Mouse (Mus musculus): Measurements from ENCODE around the gene Bend3. TPM values are rescaled to one million over a fixed set of nuclear protein-coding genes. Genes with fewer than 3 reads are reported as not detected.

Gene Bend3
- total RNA-seq, 1 experiment, result 23.2 TPM

DNA sequence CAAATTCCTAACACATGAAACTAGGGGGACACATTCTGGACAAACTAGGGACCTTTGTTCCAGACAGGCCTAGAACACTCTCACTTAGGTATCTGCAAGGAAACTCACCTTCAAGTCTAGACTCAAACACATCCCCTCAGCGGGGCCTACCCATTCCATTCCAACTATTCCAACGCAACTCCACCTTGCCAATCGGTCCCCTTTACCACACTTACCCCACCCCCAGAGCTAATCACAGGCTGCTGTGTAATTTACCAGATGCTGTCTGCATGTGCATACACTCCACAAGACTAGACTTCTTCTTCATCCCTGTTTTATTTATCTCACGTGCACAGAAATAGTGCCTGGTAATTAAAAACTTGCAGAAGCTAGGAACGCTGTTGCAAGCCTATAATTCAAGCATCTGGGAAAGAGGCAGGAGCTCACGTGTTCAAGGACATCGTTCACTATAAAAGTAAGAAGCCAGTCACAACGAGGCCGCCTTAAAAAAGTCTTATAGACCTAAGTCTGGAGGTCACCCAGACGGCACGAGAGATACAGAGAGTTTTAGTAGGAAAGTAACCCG, 61.2 kb downstream of the Bend3 start:
- in situ Hi-C loops (cut with MboI; ENCODE audit: low sequenced_read_pairs in 2 of 2, unreplicated experiment in 2 of 2), result no loop called here
- Histone ChIP-seq H3K9me3 (ENCODE audit: control insufficient read depth, insufficient read depth, low read depth, low read length) (no peaks in the 10 kb centered on the region), H3K27ac (ENCODE audit: insufficient read depth, low read depth, low read length, poor library complexity, severe bottlenecking) (no peak overlapping the region), H3K36me3 (ENCODE audit: control insufficient read depth, insufficient read depth, low read length, poor library complexity, severe bottlenecking) (peaks cover 7% of the 10 kb centered on the region), H3K9ac (ENCODE audit: insufficient read depth, low read depth, low read length, poor library complexity, severe bottlenecking) (peak overlapping the region; percentile 91), H3K4me3 (ENCODE audit: insufficient read depth in 1 of 2, low read depth in 1 of 2, low read length in 2 of 2, poor library complexity in 1 of 2, severe bottlenecking in 1 of 2) (peak overlapping the region; percentile 84 to 91), H3K4me1 (ENCODE audit: control insufficient read depth in 2 of 2, insufficient read depth in 2 of 2, low read length in 2 of 2, poor library complexity in 1 of 2) (peaks cover 0 to 7% of the 10 kb centered on the region in 2 experiments; a peak in 1 of 4 replicates)
- no peak for DNase-seq (ENCODE audit: low read depth, low spot score)
- TF ChIP-seq CHD2 (IDR thresholded peaks at IDR 0.05; ENCODE audit: low read depth, low read length), result no peak
- no peak for TF ChIP-seq ZC3H11A (IDR thresholded peaks at IDR 0.05; ENCODE audit: borderline replicate concordance, low read depth, low read length)
- TF ChIP-seq ZNF384 (IDR thresholded peaks at IDR 0.05; ENCODE audit: low read depth, low read length), result no peak
- TF ChIP-seq HCFC1 (IDR thresholded peaks at IDR 0.05; ENCODE audit: borderline replicate concordance, insufficient read depth, low read length), result no peak
- no peak for TF ChIP-seq MAFK (IDR thresholded peaks at IDR 0.05; ENCODE audit: insufficient read depth, low read depth, low read length)

DNA sequence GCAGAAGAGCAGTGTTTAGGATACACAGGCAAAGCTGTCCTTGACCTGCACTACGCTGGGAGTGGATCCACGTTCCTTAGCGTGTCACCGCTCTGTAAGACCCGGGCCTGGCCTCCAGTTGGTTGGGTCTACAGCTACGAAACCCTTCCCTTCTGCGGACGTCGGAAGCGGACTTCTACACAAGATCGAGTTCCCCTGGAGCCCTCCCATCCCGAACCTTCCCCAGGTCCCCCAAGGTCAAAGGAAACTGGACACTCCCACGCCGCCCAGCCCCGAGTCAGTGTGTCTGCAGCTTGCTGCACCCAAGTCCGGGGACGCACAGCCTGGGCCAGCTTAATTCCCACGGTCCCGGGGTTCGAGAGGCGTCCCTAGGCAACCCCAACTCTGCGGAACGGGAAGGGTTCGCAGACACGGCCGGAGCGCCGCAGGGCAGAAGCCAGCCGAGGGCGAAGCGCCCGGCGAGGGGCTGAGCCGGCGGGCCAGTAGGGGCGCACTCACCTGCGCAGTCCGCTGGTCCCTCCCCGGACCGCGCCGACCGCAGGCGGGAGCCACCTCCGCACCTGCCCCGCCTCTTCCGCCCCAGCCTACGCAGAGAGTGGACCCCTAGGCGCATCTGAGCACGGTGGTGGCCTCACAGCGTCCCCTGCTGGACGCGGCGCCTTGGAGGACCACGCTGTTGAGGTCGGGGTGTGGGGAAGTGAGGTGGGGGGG, 62.0 kb downstream of the Bend3 start, which contains the start of gene 1700021F05Rik:
Gene 1700021F05Rik (minus strand): TSS at position 553 of the 711 bp plus-strand sequence.
- in situ Hi-C loops (cut with MboI; ENCODE audit: low sequenced_read_pairs in 2 of 2, unreplicated experiment in 2 of 2), result no loop called here

DNA sequence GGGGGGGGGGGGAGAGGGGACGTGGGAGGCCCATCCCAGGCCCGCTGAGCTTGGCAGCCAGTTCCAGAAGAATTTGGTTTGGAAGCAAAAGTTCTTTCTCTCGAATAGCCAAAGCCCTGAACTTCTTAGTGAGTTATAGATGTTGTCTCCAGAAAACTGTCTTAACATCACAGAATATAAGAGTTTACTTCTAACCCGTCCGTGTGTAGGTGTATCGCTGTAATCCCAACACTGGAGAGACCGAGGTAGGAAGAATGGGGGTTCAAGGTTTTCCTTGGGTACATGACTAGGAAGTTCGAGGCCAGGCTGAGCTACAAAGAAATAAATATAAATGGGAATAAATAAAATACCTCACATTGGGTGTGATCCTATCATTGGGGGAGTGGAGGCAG, 62.5 kb downstream of the Bend3 start:
- Histone ChIP-seq H3K4me1 (ENCODE audit: control insufficient read depth in 2 of 2, insufficient read depth in 2 of 2, low read length in 2 of 2, poor library complexity in 1 of 2) (peaks cover 0 to 7% of the 10 kb centered on the region in 2 experiments; a peak in 1 of 4 replicates), H3K9me3 (ENCODE audit: control insufficient read depth, insufficient read depth, low read depth, low read length) (no peaks in the 10 kb centered on the region), H3K9ac (ENCODE audit: insufficient read depth, low read depth, low read length, poor library complexity, severe bottlenecking) (no peak overlapping the region), H3K36me3 (ENCODE audit: control insufficient read depth, insufficient read depth, low read length, poor library complexity, severe bottlenecking) (peaks cover 5% of the 10 kb centered on the region), H3K4me3 (ENCODE audit: insufficient read depth in 1 of 2, low read depth in 1 of 2, low read length in 2 of 2, poor library complexity in 1 of 2, severe bottlenecking in 1 of 2) (no peak overlapping the region), H3K27ac (ENCODE audit: insufficient read depth, low read depth, low read length, poor library complexity, severe bottlenecking) (no peak overlapping the region)
- TF ChIP-seq ZC3H11A (IDR thresholded peaks at IDR 0.05; ENCODE audit: borderline replicate concordance, low read depth, low read length), result no peak
- no peak for TF ChIP-seq ZNF384 (IDR thresholded peaks at IDR 0.05; ENCODE audit: low read depth, low read length)
- no peak for TF ChIP-seq HCFC1 (IDR thresholded peaks at IDR 0.05; ENCODE audit: borderline replicate concordance, insufficient read depth, low read length)
- no peak for TF ChIP-seq MAFK (IDR thresholded peaks at IDR 0.05; ENCODE audit: insufficient read depth, low read depth, low read length)
- no peak for TF ChIP-seq CHD2 (IDR thresholded peaks at IDR 0.05; ENCODE audit: low read depth, low read length)
- DNase-seq (ENCODE audit: low read depth, low spot score), result no peak
- in situ Hi-C loops (cut with MboI; ENCODE audit: low sequenced_read_pairs in 2 of 2, unreplicated experiment in 2 of 2), result no loop called here

More for the DNA sequence above, 62.0 kb downstream of the Bend3 start, which contains the start of gene 1700021F05Rik:
- DNase-seq (ENCODE audit: low read depth, low spot score), result peak; percentile 87
- H3K4me3 ChIP-seq (ENCODE audit: insufficient read depth in 1 of 2, low read depth in 1 of 2, low read length in 2 of 2, poor library complexity in 1 of 2, severe bottlenecking in 1 of 2), result peak within 1 kb of the TSS; percentile 84 to 91
- no peaks in the 10 kb centered on the region for H3K9me3 ChIP-seq (ENCODE audit: control insufficient read depth, insufficient read depth, low read depth, low read length)
- peak within 1 kb of the TSS; percentile 45 for H3K27ac ChIP-seq (ENCODE audit: insufficient read depth, low read depth, low read length, poor library complexity, severe bottlenecking)
- H3K4me1 ChIP-seq (ENCODE audit: control insufficient read depth in 2 of 2, insufficient read depth in 2 of 2, low read length in 2 of 2, poor library complexity in 1 of 2), result peaks cover 0 to 7% of the 10 kb centered on the region in 2 experiments; a peak in 1 of 4 replicates
- TF ChIP-seq MAFK (IDR thresholded peaks at IDR 0.05; ENCODE audit: insufficient read depth, low read depth, low read length) (no peak), ZC3H11A (IDR thresholded peaks at IDR 0.05; ENCODE audit: borderline replicate concordance, low read depth, low read length) (no peak), CHD2 (IDR thresholded peaks at IDR 0.05; ENCODE audit: low read depth, low read length) (no peak), ZNF384 (IDR thresholded peaks at IDR 0.05; ENCODE audit: low read depth, low read length) (no peak), HCFC1 (IDR thresholded peaks at IDR 0.05; ENCODE audit: borderline replicate concordance, insufficient read depth, low read length) (peak; percentile 70)
- H3K36me3 ChIP-seq (ENCODE audit: control insufficient read depth, insufficient read depth, low read length, poor library complexity, severe bottlenecking), result peaks cover 7% of the 10 kb centered on the region
- peak within 1 kb of the TSS; percentile 91 for H3K9ac ChIP-seq (ENCODE audit: insufficient read depth, low read depth, low read length, poor library complexity, severe bottlenecking)

DNA sequence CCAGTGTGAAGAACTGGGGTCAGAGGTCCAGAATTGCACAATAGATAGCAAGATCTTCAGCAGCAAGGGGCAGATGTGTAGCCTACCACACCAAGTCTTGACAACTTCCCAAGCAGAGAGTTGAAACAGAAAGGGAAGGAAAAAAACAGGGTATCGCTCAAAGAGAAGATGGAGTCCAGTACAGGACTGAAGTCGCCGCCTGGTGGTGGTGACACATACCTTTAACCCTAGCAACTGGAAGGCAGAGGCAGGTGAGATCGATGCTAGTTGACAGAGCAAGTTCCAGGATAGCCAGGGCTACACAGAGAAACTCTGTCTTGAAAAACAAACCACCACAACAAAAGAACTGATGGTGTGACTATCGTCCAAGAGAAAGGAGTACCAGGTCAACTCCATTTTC, 70.8 kb downstream of the Bend3 start:
- in situ Hi-C loops (cut with MboI; ENCODE audit: low sequenced_read_pairs in 2 of 2, unreplicated experiment in 2 of 2), result no loop called here
- Histone ChIP-seq H3K36me3 (ENCODE audit: control insufficient read depth, insufficient read depth, low read length, poor library complexity, severe bottlenecking) (no peaks in the 10 kb centered on the region), H3K27ac (ENCODE audit: insufficient read depth, low read depth, low read length, poor library complexity, severe bottlenecking) (no peak overlapping the region), H3K4me3 (ENCODE audit: insufficient read depth in 1 of 2, low read depth in 1 of 2, low read length in 2 of 2, poor library complexity in 1 of 2, severe bottlenecking in 1 of 2) (no peak overlapping the region), H3K9me3 (ENCODE audit: control insufficient read depth, insufficient read depth, low read depth, low read length) (no peaks in the 10 kb centered on the region), H3K9ac (ENCODE audit: insufficient read depth, low read depth, low read length, poor library complexity, severe bottlenecking) (no peak overlapping the region), H3K4me1 (ENCODE audit: control insufficient read depth in 2 of 2, insufficient read depth in 2 of 2, low read length in 2 of 2, poor library complexity in 1 of 2) (peaks cover 8% of the 10 kb centered on the region in 2 experiments)
- no peak for TF ChIP-seq ZNF384 (IDR thresholded peaks at IDR 0.05; ENCODE audit: low read depth, low read length)
- no peak for TF ChIP-seq MAFK (IDR thresholded peaks at IDR 0.05; ENCODE audit: insufficient read depth, low read depth, low read length)
- no peak for TF ChIP-seq CHD2 (IDR thresholded peaks at IDR 0.05; ENCODE audit: low read depth, low read length)
- no peak for TF ChIP-seq ZC3H11A (IDR thresholded peaks at IDR 0.05; ENCODE audit: borderline replicate concordance, low read depth, low read length)
- no peak for TF ChIP-seq HCFC1 (IDR thresholded peaks at IDR 0.05; ENCODE audit: borderline replicate concordance, insufficient read depth, low read length)
- no peak for DNase-seq (ENCODE audit: low read depth, low spot score)
